Mouse (Mus musculus) embryonic facial prominence, embryonic 15.5 days (tissue): Measurements from ENCODE around the gene Gm44790. TPM values are rescaled to one million over a fixed set of nuclear protein-coding genes. Genes with fewer than 3 reads are reported as not detected.

Experiments
- ATAC-seq: fragments of 200-750 bp; cut with Nextera tagmentation; 2 replicates; pipeline ENCODE4 v1.8.0; 2017; ENCODE audit warnings: low read depth, moderate TSS enrichment; ENCODE audit not compliant: insufficient number of reproducible peaks, low FRiP score, low TSS enrichment
- H3K27ac ChIP-seq: fragments of 300-500 bp; sonication (generic); replicated peaks from 2 replicates; pipeline ENCODE4 v1.5.1; 2015; ENCODE audit warnings: mild to moderate bottlenecking, inconsistent platforms
- H3K27me3 ChIP-seq: fragments of 300-500 bp; sonication (generic); 2 replicates; pipeline ENCODE4 v1.6.1; 2015; ENCODE audit warnings: inconsistent platforms
- H3K36me3 ChIP-seq: fragments of 300-500 bp; sonication (generic); 2 replicates; pipeline ENCODE4 v1.6.1; 2015; ENCODE audit warnings: mild to moderate bottlenecking, inconsistent platforms
- H3K4me1 ChIP-seq: fragments of 300-500 bp; sonication (generic); 2 replicates; pipeline ENCODE4 v1.6.1; 2015; ENCODE audit warnings: inconsistent platforms
- H3K4me2 ChIP-seq: fragments of 300-500 bp; sonication (generic); replicated peaks from 2 replicates; pipeline ENCODE4 v1.6.1; 2015; ENCODE audit warnings: mild to moderate bottlenecking, inconsistent platforms
- H3K4me3 ChIP-seq: fragments of 300-500 bp; sonication (generic); replicated peaks from 2 replicates; pipeline ENCODE4 v1.5.1; 2015; ENCODE audit warnings: mild to moderate bottlenecking, inconsistent platforms
- H3K9ac ChIP-seq: fragments of 300-500 bp; sonication (generic); 2 replicates; pipeline ENCODE4 v1.6.1; 2015; ENCODE audit warnings: inconsistent platforms
- H3K9me3 ChIP-seq: fragments of 300-500 bp; sonication (generic); replicated peaks from 2 replicates; pipeline ENCODE4 v1.6.1; 2016; ENCODE audit warnings: inconsistent platforms
- WGBS: fragments of 180-500 bp; shearing (Covaris S2); methylation state at CpG from one replicate; pipeline ENCODE4 v1.1.7; 2015; 5-methylcytosine and 5-hydroxymethylcytosine counted together
- polyA plus RNA-seq: library from polyadenylated mRNA; unstranded; fragments of >200 nt; fragmentation: Nextera tagmentation; extraction: Ambion mirVana; gene quantifications from 2 replicates; pipeline ENCODE4 v1.2.1, GENCODE M21; 2015

Gene Gm44790
- polyA plus RNA-seq, 1 experiment from 2014 or later: not detected

DNA sequence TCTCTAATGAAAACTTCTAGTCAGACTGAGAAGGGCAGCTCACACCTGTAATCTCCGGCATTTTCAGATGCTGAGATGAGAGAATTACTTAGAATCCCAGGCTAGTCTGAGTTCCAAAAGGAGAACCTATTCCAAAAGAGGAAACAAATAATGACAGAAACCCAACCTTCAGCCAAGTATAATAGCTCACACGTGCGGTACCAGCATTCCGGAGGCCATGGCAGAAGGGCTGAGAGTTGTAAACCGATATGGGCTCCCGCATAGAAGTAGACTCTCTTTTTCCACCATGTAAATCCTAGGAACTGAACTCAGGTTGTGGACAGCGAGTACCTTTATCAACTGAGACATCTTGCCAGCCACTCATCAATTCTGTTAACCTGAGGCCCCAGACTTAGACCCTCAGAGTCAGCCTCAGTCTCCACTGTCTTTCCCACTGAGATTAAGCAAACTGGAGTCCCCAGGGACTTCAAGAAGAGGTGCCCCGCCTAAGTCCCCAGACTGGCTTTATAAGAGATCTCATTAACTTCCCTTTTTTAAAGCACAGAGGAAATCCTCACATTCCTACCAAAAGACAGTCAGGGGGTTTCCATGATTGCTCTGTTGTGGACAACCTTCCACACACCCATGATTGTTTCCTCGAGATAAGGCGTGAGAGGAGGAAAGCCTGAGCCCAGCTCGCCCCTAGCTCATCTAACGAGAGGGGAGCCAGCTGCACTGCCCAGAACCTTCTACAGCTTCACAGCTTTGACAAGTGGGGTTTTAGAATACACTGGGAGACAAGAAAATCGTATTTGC, 67.2 kb downstream of the Gm44790 start:
- Histone ChIP-seq H3K9me3 (no peaks in the 10 kb centered on the region), H3K36me3 (no peaks in the 10 kb centered on the region), H3K4me3 (no peak overlapping the region), H3K27me3 (no peaks in the 10 kb centered on the region), H3K9ac (no peak overlapping the region), H3K4me1 (peaks cover 35% of the 10 kb centered on the region), H3K27ac (peak overlapping the region; percentile 40), H3K4me2 (no peak overlapping the region)
- ATAC-seq: no peak
- 41% methylated on average over 13 of the region's 13 CpGs for WGBS

DNA sequence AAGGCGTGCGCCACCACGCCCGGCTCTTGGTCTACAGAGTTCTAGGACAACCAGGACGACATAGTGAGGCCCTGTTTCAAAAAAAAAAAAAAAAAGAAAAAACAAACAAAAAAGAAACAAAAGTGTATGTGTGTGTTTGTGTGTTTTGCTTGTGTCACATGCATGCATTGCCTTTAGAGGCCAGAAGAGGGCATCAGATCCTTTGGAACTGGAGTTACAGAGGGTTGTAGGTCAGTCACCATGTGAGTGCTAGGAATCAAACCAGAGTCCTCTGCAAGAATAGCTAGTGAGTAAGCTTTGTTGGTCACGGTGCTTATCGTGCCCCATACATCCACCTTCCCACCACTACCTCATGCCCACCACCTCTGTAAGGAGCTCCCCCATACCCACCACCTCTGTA, 68.3 kb downstream of the Gm44790 start:
- Histone ChIP-seq H3K27me3 (no peaks in the 10 kb centered on the region), H3K4me2 (no peak overlapping the region), H3K9ac (no peak overlapping the region), H3K36me3 (no peaks in the 10 kb centered on the region), H3K9me3 (no peaks in the 10 kb centered on the region), H3K4me3 (no peak overlapping the region), H3K4me1 (peaks cover 35% of the 10 kb centered on the region), H3K27ac (no peak overlapping the region)
- ATAC-seq: no peak
- WGBS: 96% methylated on average over 7 of the region's 7 CpGs

Other genes with a start within 250 kb of the Gm44790 start
- gene Tgfa, start 231.4 kb upstream of the Gm44790 start, polyA plus RNA-seq: 6.5 and 8.9 TPM in 2 replicates
- 99.5 and 104 TPM in 2 replicates for gene Fam136a, start 61.0 kb upstream of the Gm44790 start, polyA plus RNA-seq
- 489 and 522 TPM in 2 replicates for gene Snrpg, start 55.4 kb upstream of the Gm44790 start, polyA plus RNA-seq
- 96.3 and 102 TPM in 2 replicates for gene Pcyox1, start 29.5 kb upstream of the Gm44790 start, polyA plus RNA-seq
- gene Tia1, start 22.4 kb upstream of the Gm44790 start, polyA plus RNA-seq: 170 and 185 TPM in 2 replicates
- 24.7 and 26.8 TPM in 2 replicates for gene C87436, start 11.7 kb downstream of the Gm44790 start, polyA plus RNA-seq
- gene Pcbp1, start 99.7 kb downstream of the Gm44790 start, polyA plus RNA-seq: 497 and 506 TPM in 2 replicates
- gene Asprv1, start 201.5 kb downstream of the Gm44790 start, polyA plus RNA-seq: 318 and 378 TPM in 2 replicates
- gene Mxd1, start 242.5 kb downstream of the Gm44790 start, polyA plus RNA-seq: 16.4 TPM in 2 replicates